In the genomic region with DNA sequence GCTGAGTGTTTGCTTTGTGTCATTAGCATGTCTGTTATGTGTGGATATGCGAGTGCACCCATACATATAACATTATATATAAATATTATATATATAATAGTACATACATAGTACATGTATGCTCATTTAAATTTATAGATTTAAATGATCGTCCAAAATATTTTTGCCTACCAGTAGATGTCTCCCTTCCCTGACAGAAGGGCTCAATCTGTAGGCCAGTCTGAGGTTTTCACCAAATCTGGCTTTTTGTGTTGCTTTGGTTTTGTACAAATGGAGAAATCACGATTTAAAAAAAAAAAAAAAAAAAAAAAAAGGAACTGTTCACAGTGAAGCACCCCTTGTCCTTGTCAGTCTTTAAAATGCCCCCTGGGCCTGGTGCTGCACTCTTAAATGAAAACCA, we compare ENCODE assay signal across 16 mouse cellular contexts.
DNase-seq lines count a peak whose midpoint lies in the region; ATAC-seq and TF ChIP-seq lines count a peak whose summit lies in the region.
"Had no signal": no experiment of that assay in that cellular context is flagged by ENCODE, and none has a peak within 500 bp of the region (broad histone marks: within the 10 kb centered on the region; RNA-seq: fewer than 3 reads in every experiment).

No protein-coding gene starts in this region.

- intact Hi-C loops in left cerebral cortex, adult 2 months (cut with DNase I): loop anchor here (1.0 to 10.0 kb wide), 7 partner anchors 41 to 1902 kb away; no protein-coding TSS in a partner anchor
- intact Hi-C loops in left cerebral cortex, postnatal 10 days (cut with DNase I): no loop called here
- intact Hi-C loops in gastrocnemius, postnatal 14 days (cut with DNase I; ENCODE audit: low total_unique reads): loop anchor here (10.0 kb wide), 1 partner anchor 169 kb away; no protein-coding TSS in a partner anchor

- peak; percentile 48 for DNase-seq in forebrain, embryonic 14.5 days (ENCODE audit: low spot score)
- DNase-seq in left cerebral cortex, adult 2 months (ENCODE audit: extremely low spot score in 1 of 2, low spot score in 2 of 2): no peak
- DNase-seq in left cerebral cortex, postnatal 10 days (ENCODE audit: extremely low spot score in 1 of 2, low spot score in 2 of 2): no peak
- peak; percentile 13 for DNase-seq in CD4-positive helper T cell, adult 2 months (ENCODE audit: low read depth, low spot score)
- no peak for DNase-seq in gastrocnemius, postnatal 14 days
- DNase-seq in kidney, postnatal 25 days: no peak
- DNase-seq: adrenal gland, postnatal 14 days; cerebellum, postnatal 25 days; heart, adult 11 months; layer of hippocampus, postnatal 36 days; lung, adult 18-20 months had no signal

- no peaks in the 10 kb centered on the region for H3K4me1 ChIP-seq in forebrain, embryonic 14.5 days (ENCODE audit: control insufficient read depth, insufficient read depth, low read length)
- no peaks in the 10 kb centered on the region for H3K4me1 ChIP-seq in forebrain, embryonic 15.5 days
- no peaks in the 10 kb centered on the region for H3K4me1 ChIP-seq in cortical plate, adult 2 months (ENCODE audit: control insufficient read depth, insufficient read depth, low read length)
- H3K4me1 ChIP-seq: limb, embryonic 12.5 days had no signal

- no peak for TF ChIP-seq POLR2A in cortical plate, adult 2 months (IDR thresholded peaks at IDR 0.05; ENCODE audit: extremely low read depth, insufficient read depth, low read length)

- H3K9ac ChIP-seq in forebrain, embryonic 14.5 days (ENCODE audit: low read length): no peak overlapping the region
- H3K9ac ChIP-seq in forebrain, embryonic 15.5 days (replicated peaks): no peak overlapping the region
- H3K9ac ChIP-seq: limb, embryonic 12.5 days had no signal

- H3K27me3 ChIP-seq in forebrain, embryonic 14.5 days (replicated peaks; ENCODE audit: control insufficient read depth, insufficient read depth, low read length): no peaks in the 10 kb centered on the region
- H3K27me3 ChIP-seq in forebrain, embryonic 15.5 days: no peaks in the 10 kb centered on the region
- H3K27me3 ChIP-seq: limb, embryonic 12.5 days had no signal

- no peak for ATAC-seq in forebrain, embryonic 14.5 days
- no peak for ATAC-seq in forebrain, embryonic 15.5 days (replicated peaks)
- ATAC-seq: hindbrain, embryonic 16.5 days had no signal

- no peak overlapping the region for H3K4me2 ChIP-seq in forebrain, embryonic 14.5 days (ENCODE audit: low read length)
- no peak overlapping the region for H3K4me2 ChIP-seq in forebrain, embryonic 15.5 days (replicated peaks)
- H3K4me2 ChIP-seq: limb, embryonic 12.5 days had no signal

- H3K27ac ChIP-seq in forebrain, embryonic 14.5 days (ENCODE audit: low read depth, low read length): no peak overlapping the region
- H3K27ac ChIP-seq in forebrain, embryonic 15.5 days (replicated peaks): no peak overlapping the region
- H3K27ac ChIP-seq in left cerebral cortex, adult 2 months: no peak overlapping the region
- no peak overlapping the region for H3K27ac ChIP-seq in cortical plate, adult 2 months (ENCODE audit: insufficient read depth, low read length)
- H3K27ac ChIP-seq: limb, embryonic 12.5 days had no signal

- TF ChIP-seq CTCF in left cerebral cortex, adult 2 months (IDR thresholded peaks at IDR 0.05): peak; percentile 48
- TF ChIP-seq CTCF in cortical plate, adult 2 months (IDR thresholded peaks at IDR 0.05; ENCODE audit: extremely low read depth, insufficient read depth, low read length): peak; percentile 15; the same call in 1 of the 2 replicates

- no peaks in the 10 kb centered on the region for H3K36me3 ChIP-seq in forebrain, embryonic 14.5 days (ENCODE audit: control insufficient read depth, insufficient read depth, low read length)
- no peaks in the 10 kb centered on the region for H3K36me3 ChIP-seq in forebrain, embryonic 15.5 days
- H3K36me3 ChIP-seq: limb, embryonic 12.5 days had no signal

- no peak overlapping the region for H3K4me3 ChIP-seq in forebrain, embryonic 14.5 days (ENCODE audit: low read depth, low read length)
- no peak overlapping the region for H3K4me3 ChIP-seq in forebrain, embryonic 15.5 days
- H3K4me3 ChIP-seq in left cerebral cortex, adult 2 months: no peak overlapping the region
- no peak overlapping the region for H3K4me3 ChIP-seq in cortical plate, adult 2 months (ENCODE audit: insufficient read depth, low read length)
- H3K4me3 ChIP-seq: erythroblast, embryonic 14.5 days; limb, embryonic 12.5 days had no signal

- 63% methylated on average over 3 of the region's 3 CpGs for WGBS in forebrain, embryonic 14.5 days
- WGBS in forebrain, embryonic 15.5 days: 60% methylated on average over 3 of the region's 3 CpGs

- H3K9me3 ChIP-seq in forebrain, embryonic 14.5 days (replicated peaks; ENCODE audit: control insufficient read depth, low read length): no peaks in the 10 kb centered on the region
- H3K9me3 ChIP-seq in forebrain, embryonic 15.5 days: no peaks in the 10 kb centered on the region
- H3K9me3 ChIP-seq: limb, embryonic 12.5 days had no signal

Comparison
In these comparisons a context has a peak if more than half of its experiments do, and no peak if none do; other contexts are left out.
1. DNase-seq: peak in forebrain, embryonic 14.5 days (single experiment) and CD4-positive helper T cell, adult 2 months (single experiment); none in left cerebral cortex, adult 2 months (0 of 2), left cerebral cortex, postnatal 10 days (0 of 2), gastrocnemius, postnatal 14 days (single experiment) and kidney, postnatal 25 days (0 of 2).